Mouse (Mus musculus) ES-E14 (cell line): ENCODE measurements around the gene Zdhhc7.

Source experiments
- CHD2 ChIP-seq: IDR thresholded peaks from 2 replicates; pipeline ENCODE4 v1.6.1; 2014; ENCODE audit warnings: mild to moderate bottlenecking, low read depth, low read length, inconsistent platforms
- HCFC1 ChIP-seq: IDR thresholded peaks from 2 replicates; pipeline ENCODE4 v1.6.1; 2012; ENCODE audit warnings: low read length, inconsistent platforms, borderline replicate concordance; ENCODE audit not compliant: insufficient read depth
- MAFK ChIP-seq: IDR thresholded peaks from 2 replicates; pipeline ENCODE4 v1.6.1; 2014; ENCODE audit warnings: mild to moderate bottlenecking, low read depth, low read length, inconsistent platforms; ENCODE audit not compliant: insufficient read depth
- ZNF384 ChIP-seq: IDR thresholded peaks from 2 replicates; pipeline ENCODE4 v1.6.1; 2012; ENCODE audit warnings: low read depth, low read length, inconsistent platforms

- TF ChIP-seq ZNF384, result no peak
- TF ChIP-seq CHD2, result no peak
- no peak for TF ChIP-seq MAFK
- TF ChIP-seq HCFC1, result no peak
Measured at GRCm38 (mm10) chr8:120036111-120036510, 65.2 kb downstream of the Zdhhc7 start.
